Mouse (Mus musculus): ENCODE data around the gene Dexi. TPM values are rescaled to one million over a fixed set of nuclear protein-coding genes. Genes with fewer than 3 reads are reported as not detected.

Gene Dexi
- total and polyA plus RNA-seq, 3 experiments: 17.1 to 89.2 (median 24.2) TPM

- peak; percentile 33 for DNase-seq
Measured at GRCm38 (mm10) chr16:10498096-10498602, 44.7 kb downstream of the Dexi start.

- no peak for DNase-seq
Measured at GRCm38 (mm10) chr16:10495824-10496298, 47.0 kb downstream of the Dexi start.

GRCm38 (mm10) chr16:10492587-10492986, 50.3 kb downstream of the Dexi start:
- no peak for DNase-seq

GRCm38 (mm10) chr16:10491716-10492115, 51.1 kb downstream of the Dexi start:
- no peak for DNase-seq

GRCm38 (mm10) chr16:10490503-10491150, 52.2 kb downstream of the Dexi start:
- no peak for DNase-seq

- DNase-seq: no peak
Measured at GRCm38 (mm10) chr16:10489904-10490457, 52.9 kb downstream of the Dexi start.

GRCm38 (mm10) chr16:10489483-10489882, 53.4 kb downstream of the Dexi start:
- DNase-seq: no peak

- no peak for DNase-seq
Measured at GRCm38 (mm10) chr16:10488769-10489481, 53.9 kb downstream of the Dexi start.

- no peak for DNase-seq
Measured at GRCm38 (mm10) chr16:10487895-10488493, 54.9 kb downstream of the Dexi start.

- DNase-seq: no peak
Measured at GRCm38 (mm10) chr16:10486993-10487392, 55.9 kb downstream of the Dexi start.

- peak; percentile 11 for DNase-seq
Measured at GRCm38 (mm10) chr16:10482343-10482742, 60.5 kb downstream of the Dexi start.

- DNase-seq: no peak
Measured at GRCm38 (mm10) chr16:10479857-10480256, 63.0 kb downstream of the Dexi start, which contains the start of gene Ciita. Gene Ciita, plus strand, starts transcription at chr16:10480059.

- DNase-seq: no peak
Measured at GRCm38 (mm10) chr16:10475919-10476318, 66.9 kb downstream of the Dexi start.

- DNase-seq: no peak
Measured at GRCm38 (mm10) chr16:10474956-10475355, 67.9 kb downstream of the Dexi start.

GRCm38 (mm10) chr16:10471950-10472349, 70.9 kb downstream of the Dexi start:
- no peak for DNase-seq

GRCm38 (mm10) chr16:10468201-10468600, 74.7 kb downstream of the Dexi start:
- no peak for DNase-seq

GRCm38 (mm10) chr16:10467391-10468107, 75.3 kb downstream of the Dexi start:
- DNase-seq: no peak

GRCm38 (mm10) chr16:10465011-10465681, 77.7 kb downstream of the Dexi start:
- DNase-seq: no peak

- no peak for DNase-seq
Measured at GRCm38 (mm10) chr16:10461178-10461577, 81.7 kb downstream of the Dexi start.

GRCm38 (mm10) chr16:10460188-10460587, 82.7 kb downstream of the Dexi start:
- DNase-seq: no peak

GRCm38 (mm10) chr16:10454583-10454974, 88.3 kb downstream of the Dexi start:
- DNase-seq: no peak
